Mouse (Mus musculus) liver, embryonic 14.5 days (tissue): ENCODE measurements around the gene B4galnt2. TPM values are rescaled to one million over a fixed set of nuclear protein-coding genes. Genes with fewer than 3 reads are reported as not detected.

Experiments used
- ATAC-seq: fragments of 200-750 bp; cut with Nextera tagmentation; 2 replicates; pipeline ENCODE4 v1.8.0; 2017; ENCODE audit warnings: moderate number of reproducible peaks, mild to moderate bottlenecking, moderate library complexity; ENCODE audit not compliant: insufficient read depth
- DNase-seq, 3 experiments: peaks; one replicate each; pipeline ENCODE4 v3.0.0-alpha.2; 2012 to 2013; ENCODE audit warnings: low read depth in 3 of 3, low spot score in 3 of 3
- H3K27ac ChIP-seq: fragments of 300-500 bp; sonication (generic); 2 replicates; pipeline ENCODE4 v1.5.1; 2014; ENCODE audit warnings: moderate library complexity, mild to moderate bottlenecking, control low read depth, inconsistent platforms
- H3K27me3 ChIP-seq: fragments of 300-500 bp; sonication (generic); 2 replicates; pipeline ENCODE4 v1.6.1; 2014; ENCODE audit warnings: mild to moderate bottlenecking, low read length, moderate library complexity; ENCODE audit not compliant: control insufficient read depth, insufficient read depth
- H3K36me3 ChIP-seq: fragments of 300-500 bp; sonication (generic); replicated peaks from 2 replicates; pipeline ENCODE4 v1.6.1; 2014; ENCODE audit warnings: low read depth; ENCODE audit not compliant: control insufficient read depth, insufficient read depth
- H3K4me1 ChIP-seq, 2 experiments: fragments of 200-500 bp in 1 of 2; fragments of 300-500 bp in 1 of 2; sonication (generic) in 1 of 2; replicated peaks; 2 replicates each; pipeline ENCODE4 v1.6.1; 2012 to 2014; ENCODE audit warnings: antibody characterized with exemption in 1 of 2, inconsistent platforms in 1 of 2, low read length in 1 of 2; ENCODE audit not compliant: control insufficient read depth in 2 of 2, insufficient read depth in 2 of 2
- H3K4me2 ChIP-seq: fragments of 300-500 bp; sonication (generic); 2 replicates; pipeline ENCODE4 v1.6.1; 2014; ENCODE audit warnings: low read depth, mild to moderate bottlenecking, control low read depth, moderate library complexity
- H3K4me3 ChIP-seq, 2 experiments: fragments of 200-500 bp in 1 of 2; fragments of 300-500 bp in 1 of 2; sonication (generic) in 1 of 2; 2 replicates each; pipeline ENCODE4 v1.5.1; 2012 to 2014; ENCODE audit warnings: low read depth in 2 of 2, low read length in 2 of 2, mild to moderate bottlenecking in 2 of 2, control low read depth in 1 of 2, inconsistent platforms in 1 of 2, moderate library complexity in 1 of 2; ENCODE audit not compliant: insufficient read depth in 1 of 2
- H3K9ac ChIP-seq: fragments of 300-500 bp; sonication (generic); replicated peaks from 2 replicates; pipeline ENCODE4 v1.6.1; 2014; ENCODE audit warnings: mild to moderate bottlenecking, control low read depth, moderate library complexity
- H3K9me3 ChIP-seq: fragments of 300-500 bp; sonication (generic); 2 replicates; pipeline ENCODE4 v1.6.1; 2016; ENCODE audit warnings: low read length, mixed read lengths; ENCODE audit not compliant: control insufficient read depth
- CTCF ChIP-seq: IDR thresholded peaks from 2 replicates; pipeline ENCODE4 v1.5.1; 2016; ENCODE audit warnings: antibody characterized with exemption, low read depth, control low read depth
- EP300 ChIP-seq: IDR thresholded peaks from 2 replicates; pipeline ENCODE4 v1.6.1; 2016; ENCODE audit warnings: antibody characterized with exemption, low read depth
- WGBS: fragments of 180-500 bp; shearing (Covaris S2); extraction: QIAGEN DNeasy Blood & Tissue Kit; methylation state at CpG from one replicate; pipeline ENCODE4 v1.1.7; 2014; ENCODE audit not compliant: insufficient replicate concordance; 5-methylcytosine and 5-hydroxymethylcytosine counted together
- polyA plus RNA-seq, 2 experiments: library from polyadenylated mRNA; depleted of rRNA in 1 of 2; stranded (reverse) in 1 of 2; unstranded in 1 of 2; fragments of >200 nt; fragmentation: Nextera tagmentation in 1 of 2; extraction: Ambion mirVana in 1 of 2; gene quantifications; 2 replicates each; pipeline versions ENCODE4 v1.2.1 to v1.2.3; 2012 to 2014

Gene B4galnt2
- polyA plus RNA-seq (2012; rRNA removed) (0.02 TPM in 2 replicates), polyA plus RNA-seq (2014; fragmentation: Nextera tagmentation; extraction: Ambion mirVana) (0.09 TPM in 1 of 2 replicates, not detected in the other)

DNA sequence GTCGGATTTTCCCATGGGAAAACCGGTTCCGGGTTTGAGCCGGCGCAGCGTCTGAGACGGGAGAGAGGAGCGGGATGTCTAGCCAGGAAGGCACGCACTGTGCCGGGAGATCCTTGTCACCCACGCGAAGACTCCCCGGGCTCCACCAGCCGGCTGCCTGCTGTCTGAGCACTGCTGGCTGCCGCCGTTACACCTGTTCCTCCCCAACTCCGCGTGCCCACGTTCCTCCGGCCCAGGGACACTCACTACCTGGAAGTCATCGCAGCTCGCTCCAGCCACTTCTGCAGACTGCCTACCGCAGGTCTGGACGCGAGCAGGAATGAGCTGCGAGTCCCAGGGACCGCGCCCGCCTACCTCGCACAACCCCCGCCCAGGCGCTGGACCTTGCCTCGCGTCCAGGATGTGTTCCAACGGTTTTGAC is at the start of gene B4galnt2:
TSS of gene B4galnt2 (minus strand) at position 321 of the 421 bp plus-strand sequence.
- Histone ChIP-seq H3K36me3 (no peaks in the 10 kb centered on the region), H3K27me3 (peaks cover 61% of the 10 kb centered on the region), H3K4me1 (peaks cover 0 to 4% of the 10 kb centered on the region in 2 experiments; a peak in 2 of 4 replicates), H3K27ac (no peak within 1 kb of the TSS), H3K4me2 (peak within 1 kb of the TSS; percentile 16), H3K4me3 (no peak within 1 kb of the TSS), H3K9ac (no peak within 1 kb of the TSS), H3K9me3 (no peaks in the 10 kb centered on the region)
- TF ChIP-seq EP300 = no peak
- TF ChIP-seq CTCF = no peak
- DNase-seq = no peak
- WGBS = 1% methylated on average over 35 of the region's 35 CpGs
- no peak for ATAC-seq

DNA sequence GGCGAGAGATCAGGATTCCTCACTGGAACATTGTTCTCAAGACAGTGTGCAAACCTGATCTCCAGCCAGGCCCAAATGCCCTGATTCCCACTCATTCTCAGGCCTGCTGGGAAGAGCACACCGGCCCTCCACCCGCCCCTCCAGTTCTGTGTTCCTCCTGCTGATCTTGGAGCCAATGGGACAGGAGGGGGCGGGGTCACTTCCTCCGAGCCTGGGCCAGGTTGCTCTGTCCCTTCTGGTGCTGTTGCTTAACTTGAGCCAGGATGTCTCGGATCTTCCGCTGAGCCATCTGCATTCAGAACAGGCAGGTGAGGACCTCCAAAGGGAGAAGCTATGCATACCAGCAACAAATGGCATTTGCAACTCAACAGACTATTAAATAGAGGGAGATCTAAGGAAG is 48.6 kb upstream of the B4galnt2 start:
- Histone ChIP-seq H3K9me3 (no peaks in the 10 kb centered on the region), H3K27ac (no peak overlapping the region), H3K4me1 (no peaks in the 10 kb centered on the region), H3K36me3 (peaks cover 12% of the 10 kb centered on the region), H3K4me2 (no peak overlapping the region), H3K27me3 (no peaks in the 10 kb centered on the region), H3K4me3 (no peak overlapping the region), H3K9ac (no peak overlapping the region)
- WGBS = 76% methylated on average over 7 of the region's 7 CpGs
- TF ChIP-seq CTCF = no peak
- no peak for TF ChIP-seq EP300
- DNase-seq = no peak
- no peak for ATAC-seq

DNA sequence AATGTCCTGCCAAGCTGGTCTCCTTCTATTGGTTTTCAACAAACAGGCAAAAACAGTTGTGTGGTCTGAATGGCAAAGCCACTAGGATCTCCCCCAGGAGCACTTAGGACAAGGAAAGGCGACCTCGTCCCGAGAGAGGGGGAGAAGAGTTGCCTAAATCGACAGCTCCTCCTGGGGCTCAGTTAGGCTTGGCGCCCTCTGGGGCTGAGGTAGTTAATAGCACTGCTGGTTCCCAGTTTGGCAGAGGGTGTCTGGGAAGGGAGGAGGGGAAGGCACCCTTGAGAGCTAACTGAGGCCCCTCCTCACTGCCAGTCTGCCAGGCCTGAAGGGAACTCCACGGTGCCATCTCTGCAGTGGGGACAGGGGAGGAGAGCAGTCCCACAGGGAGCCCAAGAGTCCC is 44.5 kb upstream of the B4galnt2 start:
- no peaks in the 10 kb centered on the region for H3K4me1 ChIP-seq
- no peak overlapping the region for H3K27ac ChIP-seq
- H3K36me3 ChIP-seq = peaks cover 4% of the 10 kb centered on the region; the same call in 1 of the 2 replicates
- H3K9ac ChIP-seq = no peak overlapping the region
- no peak overlapping the region for H3K4me2 ChIP-seq
- WGBS = 62% methylated on average over 6 of the region's 6 CpGs
- no peak overlapping the region for H3K4me3 ChIP-seq
- TF ChIP-seq CTCF = peak; percentile 58
- no peak for TF ChIP-seq EP300
- H3K9me3 ChIP-seq = no peaks in the 10 kb centered on the region
- no peak for ATAC-seq
- DNase-seq = no peak
- H3K27me3 ChIP-seq = no peaks in the 10 kb centered on the region

DNA sequence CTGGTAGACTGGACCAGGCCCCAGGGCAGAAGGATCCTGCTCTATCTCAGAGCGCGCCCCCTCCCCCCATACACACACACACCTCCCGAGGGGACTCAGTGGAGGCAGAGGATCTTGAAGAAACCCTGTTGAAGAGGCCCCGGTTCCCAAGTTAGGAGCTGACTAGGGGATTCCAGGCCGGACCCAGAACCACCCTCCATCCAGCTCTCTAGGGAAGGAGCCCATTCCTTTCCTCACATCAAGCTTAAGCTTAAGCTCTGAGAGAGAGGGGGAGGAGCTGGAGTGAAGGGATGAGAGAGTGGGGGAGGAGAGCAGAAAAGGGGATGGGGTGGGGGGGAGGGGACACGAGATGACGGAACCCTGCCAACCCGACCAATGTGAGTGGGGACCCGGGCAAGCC is 43.6 kb upstream of the B4galnt2 start:
- no peak for TF ChIP-seq EP300
- no peak for TF ChIP-seq CTCF
- H3K4me3 ChIP-seq = no peak overlapping the region
- no peaks in the 10 kb centered on the region for H3K9me3 ChIP-seq
- ATAC-seq (no peak), DNase-seq (no peak)
- no peaks in the 10 kb centered on the region for H3K27me3 ChIP-seq
- no peak overlapping the region for H3K4me2 ChIP-seq
- peaks cover 2% of the 10 kb centered on the region; the same call in 1 of the 2 replicates for H3K36me3 ChIP-seq
- no peak overlapping the region for H3K9ac ChIP-seq
- H3K4me1 ChIP-seq = no peaks in the 10 kb centered on the region
- H3K27ac ChIP-seq = no peak overlapping the region
- 81% methylated on average over 9 of the region's 9 CpGs for WGBS

DNA sequence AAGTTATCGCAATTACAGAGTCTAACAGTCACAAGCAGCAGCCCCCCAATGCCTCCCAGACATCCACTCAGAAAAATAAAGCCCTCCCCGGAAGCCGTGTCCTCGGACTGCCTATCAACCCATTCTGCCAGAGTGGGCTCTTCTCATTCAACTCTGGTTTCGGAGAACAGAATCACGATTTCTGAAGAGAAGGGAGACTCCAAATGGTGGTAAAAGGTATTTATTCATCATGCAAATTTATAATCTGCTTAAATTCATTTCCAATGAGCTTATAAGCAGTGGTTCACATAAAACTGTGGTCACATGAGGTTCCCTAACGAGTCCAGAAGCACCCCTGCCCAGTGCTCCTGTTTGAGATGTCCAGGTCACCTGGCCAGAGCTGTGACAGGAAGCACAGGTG is 42.7 kb upstream of the B4galnt2 start:
- Histone ChIP-seq H3K9me3 (no peaks in the 10 kb centered on the region), H3K4me3 (no peak overlapping the region), H3K27me3 (no peaks in the 10 kb centered on the region), H3K4me1 (no peaks in the 10 kb centered on the region), H3K9ac (no peak overlapping the region), H3K36me3 (no peaks in the 10 kb centered on the region), H3K4me2 (no peak overlapping the region), H3K27ac (no peak overlapping the region)
- TF ChIP-seq CTCF = no peak
- no peak for TF ChIP-seq EP300
- WGBS = 76% methylated on average over 7 of the region's 7 CpGs
- ATAC-seq (no peak), DNase-seq (no peak)
